Mouse (Mus musculus) heart, adult 9 months (tissue): ENCODE measurements around the gene Cntf.
"Not testable (repeated sequence)": the region's sequence is repeated elsewhere in the genome, so short reads cannot be mapped to it uniquely, and the experiment has no call there.

Source experiments
- DNase-seq, 2 experiments: peaks; one replicate each; pipeline ENCODE4 v3.0.0; 2022; ENCODE audit warnings: low spot score in 2 of 2

Cntf gene

GRCm38 (mm10) chr19:12762212-12763130 lies 3.0 kb downstream of the Cntf start:
- DNase-seq, result no peak

GRCm38 (mm10) chr19:12759656-12760055 lies 5.8 kb downstream of the Cntf start:
- peak in 1 of 2 experiments; percentile 18 for DNase-seq

- DNase-seq, result no peak
These were observed 6.4 kb downstream of the Cntf start for GRCm38 (mm10) chr19:12758936-12759478.

- no peak for DNase-seq
These were observed 9.1 kb downstream of the Cntf start for GRCm38 (mm10) chr19:12756286-12756685.

- DNase-seq, result no peak
These were observed 33.5 kb downstream of the Cntf start for GRCm38 (mm10) chr19:12731950-12732349.

GRCm38 (mm10) chr19:12731036-12731435 lies 34.4 kb downstream of the Cntf start:
- DNase-seq, result no peak

- no peak for DNase-seq
These were observed 39.6 kb downstream of the Cntf start for GRCm38 (mm10) chr19:12725851-12726250.

- DNase-seq, result peak; percentile 2 to 12
These were observed 43.1 kb downstream of the Cntf start for GRCm38 (mm10) chr19:12722308-12722707.

- DNase-seq, result not testable (repeated sequence)
These were observed 43.8 kb downstream of the Cntf start for GRCm38 (mm10) chr19:12721596-12721995.

- DNase-seq, result not testable (repeated sequence)
These were observed 44.5 kb downstream of the Cntf start for GRCm38 (mm10) chr19:12720919-12721318.

- no peak for DNase-seq
These were observed 45.0 kb downstream of the Cntf start for GRCm38 (mm10) chr19:12720463-12720862.

- no peak for DNase-seq
These were observed 46.2 kb downstream of the Cntf start for GRCm38 (mm10) chr19:12719189-12719588.
